In the genomic region with DNA sequence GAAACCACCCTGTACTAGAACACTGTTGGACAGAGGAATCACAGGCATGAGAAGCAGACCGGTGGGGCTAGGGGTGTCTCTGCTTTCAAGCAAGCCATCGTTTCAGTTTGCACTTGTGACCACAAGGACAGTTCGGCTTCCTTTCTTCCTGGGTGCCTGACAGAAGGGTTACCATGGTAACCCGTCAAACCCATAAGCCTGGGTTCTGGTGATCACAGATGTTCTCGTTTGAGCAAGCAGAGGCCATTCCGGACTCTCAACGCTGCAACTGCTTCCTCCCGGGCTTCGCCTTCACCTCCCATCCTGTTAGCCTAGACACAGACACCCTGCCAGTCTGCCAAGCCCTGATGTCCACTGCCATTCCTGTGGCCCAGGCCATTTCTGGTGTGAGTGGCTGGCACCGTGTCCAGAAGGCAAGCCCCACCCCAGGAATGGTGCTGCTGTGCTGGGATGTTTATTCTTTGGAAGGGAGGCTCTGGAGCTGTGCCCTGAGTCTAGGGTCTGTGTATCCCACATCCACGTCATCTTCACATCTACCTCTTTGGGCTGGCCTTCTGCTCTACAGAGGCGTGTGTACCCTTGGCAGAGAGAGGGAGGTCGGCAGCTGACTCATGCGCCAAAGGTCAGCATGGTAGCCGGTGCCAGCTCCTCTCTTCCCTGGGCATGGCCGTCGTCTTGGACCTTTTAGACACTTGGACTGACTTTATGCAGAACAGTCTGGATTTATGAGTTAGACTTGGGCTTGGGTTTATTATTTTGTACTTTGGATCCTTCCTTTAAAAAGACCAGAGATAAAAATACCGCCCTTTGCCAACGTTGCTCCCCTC, we compare ENCODE assay signal across 9 mouse cellular contexts.
A peak's percentile ranks its signal among the peaks of the same experiment; 100 is the strongest.
DNase-seq lines count a peak whose midpoint lies in the region; ATAC-seq lines count a peak whose summit lies in the region.
"Had no signal": no experiment of that assay in that cellular context is flagged by ENCODE, and none has a peak within 500 bp of the region (broad histone marks: within the 10 kb centered on the region; RNA-seq: fewer than 3 reads in every experiment).

No protein-coding gene starts in this region.

- peak; percentile 20 to 37 for DNase-seq in cerebellum, postnatal 14 days
- no peak for DNase-seq in cerebellum, postnatal 36 days
- peak; percentile 30 for DNase-seq in ovary, adult 18-20 months (ENCODE audit: low spot score)
- DNase-seq in ovary, postnatal 14 days (ENCODE audit: low spot score): no peak
- no peak for DNase-seq in embryo, embryonic 10.5 days (ENCODE audit: low spot score)
- no peak for DNase-seq in spleen, postnatal 14 days (ENCODE audit: low spot score in 2 of 2)

- no peaks in the 10 kb centered on the region for H3K9me3 ChIP-seq in intestine, embryonic 16.5 days (ENCODE audit: control insufficient read depth, low read length)
- H3K9me3 ChIP-seq in midbrain, embryonic 16.5 days (replicated peaks; ENCODE audit: control insufficient read depth, low read length, poor library complexity, severe bottlenecking): no peaks in the 10 kb centered on the region

- WGBS in intestine, embryonic 16.5 days: 57% methylated on average over 19 of the region's 19 CpGs
- 58% methylated on average over 19 of the region's 19 CpGs for WGBS in midbrain, embryonic 16.5 days

- peaks cover 52% of the 10 kb centered on the region for H3K4me1 ChIP-seq in intestine, embryonic 16.5 days (ENCODE audit: control insufficient read depth, insufficient read depth, low read length)
- peaks cover 31% of the 10 kb centered on the region for H3K4me1 ChIP-seq in midbrain, embryonic 16.5 days (ENCODE audit: control insufficient read depth, insufficient read depth, low read length)

- no peaks in the 10 kb centered on the region for H3K27me3 ChIP-seq in intestine, embryonic 16.5 days (replicated peaks; ENCODE audit: control insufficient read depth, insufficient read depth, low read length)
- H3K27me3 ChIP-seq in midbrain, embryonic 16.5 days (ENCODE audit: control insufficient read depth, insufficient read depth, low read depth, low read length): no peaks in the 10 kb centered on the region

- peak overlapping the region; percentile 71 for H3K27ac ChIP-seq in intestine, embryonic 16.5 days (ENCODE audit: low read length)
- H3K27ac ChIP-seq in midbrain, embryonic 16.5 days (ENCODE audit: low read length): peak overlapping the region; percentile 76
- H3K27ac ChIP-seq: macrophage had no signal

- no peak overlapping the region for H3K9ac ChIP-seq in intestine, embryonic 16.5 days (ENCODE audit: low read depth, low read length)
- H3K9ac ChIP-seq in midbrain, embryonic 16.5 days (ENCODE audit: low read depth, low read length): no peak overlapping the region

- ATAC-seq in intestine, embryonic 16.5 days: peak; percentile 63
- peak; percentile 54; the same call in 1 of the 2 replicates for ATAC-seq in midbrain, embryonic 16.5 days

- no peak overlapping the region for H3K4me3 ChIP-seq in intestine, embryonic 16.5 days (ENCODE audit: low read length)
- no peak overlapping the region for H3K4me3 ChIP-seq in midbrain, embryonic 16.5 days (ENCODE audit: low read depth, low read length)

- no peak overlapping the region for H3K4me2 ChIP-seq in intestine, embryonic 16.5 days (ENCODE audit: low read depth, low read length)
- H3K4me2 ChIP-seq in midbrain, embryonic 16.5 days (ENCODE audit: low read length): peak overlapping the region; percentile 25; the same call in 1 of the 2 replicates

- H3K36me3 ChIP-seq in intestine, embryonic 16.5 days (ENCODE audit: control insufficient read depth, insufficient read depth, low read length): 0 out of 2 replicates have a peak, but pooled peaks cover 2% of the 10 kb centered on the region
- no peaks in the 10 kb centered on the region for H3K36me3 ChIP-seq in midbrain, embryonic 16.5 days (ENCODE audit: control insufficient read depth, insufficient read depth, low read length)

Comparison
In these comparisons a context has a peak if more than half of its experiments do, and no peak if none do; other contexts are left out.
1. DNase-seq: peak in cerebellum, postnatal 14 days (2 of 2) and ovary, adult 18-20 months (single experiment); none in cerebellum, postnatal 36 days (0 of 2), ovary, postnatal 14 days (single experiment), embryo, embryonic 10.5 days (single experiment) and spleen, postnatal 14 days (0 of 2).